In the genomic region with DNA sequence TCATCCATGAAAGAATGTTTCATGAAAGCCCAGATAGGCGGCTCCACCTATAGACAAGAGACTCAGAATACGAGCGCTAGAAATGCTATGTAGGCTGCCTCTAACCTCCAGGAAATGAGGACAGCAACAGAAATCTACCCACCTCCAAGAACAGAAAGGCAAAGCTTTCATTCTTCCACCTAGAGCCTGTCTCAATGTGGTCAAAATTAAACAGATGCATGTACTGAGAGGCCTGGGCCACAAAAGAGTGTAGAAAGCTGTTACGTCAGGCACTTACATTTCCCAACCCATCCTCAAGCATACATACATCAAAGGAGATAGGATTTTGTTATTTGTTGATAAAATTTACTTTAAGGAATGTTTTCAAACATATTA, we compare ENCODE assay signal across 15 mouse cellular contexts.
"Had no signal": no experiment of that assay in that cellular context is flagged by ENCODE, and none has a peak within 500 bp of the region (broad histone marks: within the 10 kb centered on the region; RNA-seq: fewer than 3 reads in every experiment).

No protein-coding gene starts in this region.

- H3K9me3 ChIP-seq: midbrain, embryonic 10.5 days had no signal

- DNase-seq: kidney, adult 2 months; kidney, postnatal 25 days; layer of hippocampus, postnatal 36 days; liver, postnatal 0 days; lung, embryonic 14.5 days; midbrain, embryonic 14.5 days; thymus, adult 18-20 months; thymus, postnatal 36 days had no signal

- H3K9ac ChIP-seq: liver, embryonic 14.5 days; liver, postnatal 0 days; lung, embryonic 14.5 days had no signal

- H3K36me3 ChIP-seq: midbrain, embryonic 10.5 days had no signal

- H3K27ac ChIP-seq: kidney, postnatal 0 days; left cerebral cortex, adult 2 months; liver, embryonic 14.5 days; macrophage; midbrain, embryonic 10.5 days had no signal

- H3K4me1 ChIP-seq: megakaryocyte, embryonic 14.5 days; midbrain, embryonic 10.5 days had no signal

- H3K4me2 ChIP-seq: lung, embryonic 14.5 days had no signal

- ATAC-seq: liver, postnatal 0 days; lung, postnatal 0 days had no signal

- H3K4me3 ChIP-seq: left cerebral cortex, adult 2 months; megakaryocyte, embryonic 14.5 days; midbrain, embryonic 10.5 days had no signal

- H3K27me3 ChIP-seq: megakaryocyte, embryonic 14.5 days had no signal
